Mouse (Mus musculus): ENCODE results near the gene Rnf5.

DNA sequence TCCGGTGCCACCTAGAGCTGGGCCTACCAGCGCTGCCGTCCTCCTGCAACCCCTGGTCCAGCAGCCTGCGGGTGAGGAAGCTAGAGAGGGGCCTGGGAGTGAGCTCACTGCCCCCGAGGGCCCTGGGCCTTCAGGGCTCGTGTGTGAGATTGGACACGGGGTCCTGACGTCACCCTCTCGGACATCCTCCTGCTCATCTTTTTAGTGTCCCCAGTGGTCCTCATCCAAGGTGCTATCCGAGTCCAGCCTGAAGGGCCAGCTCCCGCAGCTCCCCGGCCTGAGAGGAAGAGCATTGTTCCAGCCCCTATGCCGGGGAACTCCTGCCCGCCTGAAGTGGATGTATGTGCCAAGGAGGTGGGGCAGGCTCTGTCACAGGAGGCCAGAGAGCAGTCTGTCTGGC lies 47.3 kb upstream of the Rnf5 start:
- no peak for TF ChIP-seq CTCF (IDR thresholded peaks at IDR 0.05; ENCODE audit: borderline replicate concordance, control insufficient read depth, extremely low read depth, insufficient read depth, low read length, poor library complexity)
- no peak for TF ChIP-seq POLR2A (IDR thresholded peaks at IDR 0.05; ENCODE audit: control insufficient read depth, extremely low read depth, insufficient read depth, low read length, poor library complexity)
